Mouse (Mus musculus) gastrocnemius, adult 18-20 months (tissue): ENCODE data around the gene Parp3. TPM values are rescaled to one million over a fixed set of nuclear protein-coding genes. Genes with fewer than 3 reads are reported as not detected.
"Not testable (repeated sequence)": the region's sequence is repeated elsewhere in the genome, so short reads cannot be mapped to it uniquely, and the experiment has no call there.

Source experiments
- DNase-seq: peaks from one replicate; pipeline ENCODE4 v3.0.0; 2021; ENCODE audit warnings: low spot score
- long read RNA-seq, 2 experiments: library from polyadenylated mRNA; stranded (forward); transcript quantifications; one replicate each; pipeline ENCODE4 v2.0.0; 2021
- total RNA-seq, 2 experiments: library from RNA; stranded (reverse); gene quantifications; 2 replicates each; pipeline ENCODE4 v1.2.3; 2021

The Parp3 gene
- 10 to 100 TPM; 68.1 to 69.4 TPM for total RNA-seq
- long read RNA-seq, experiment 1, transcript Parp3-201 (11 exons, 2,962 nt) = minor isoform, 18 of 121 reads
- long read RNA-seq, experiment 1, transcript Parp3-203 (11 exons, 2,495 nt) = major isoform, 28 of 121 reads
- long read RNA-seq, experiment 1, partial matches to known transcripts = 14 of 121 reads
- long read RNA-seq, experiment 1, other reads (novel, unspliced or antisense) = 60 of 121 reads
- long read RNA-seq, experiment 2, transcript Parp3-203 (11 exons, 2,495 nt) = major isoform, 22 of 73 reads
- long read RNA-seq, experiment 2, transcript Parp3-201 (11 exons, 2,962 nt) = minor isoform, 16 of 73 reads
- long read RNA-seq, experiment 2, partial matches to known transcripts = 5 of 73 reads
- long read RNA-seq, experiment 2, other reads (novel, unspliced or antisense) = 29 of 73 reads

GRCm38 (mm10) chr9:106476924-106477484, at the start of gene Parp3:
Gene Parp3, minus strand, starts transcription at chr9:106476949.
- peak; percentile 99 for DNase-seq

- DNase-seq = no peak
These were observed 43.2 kb upstream of the Parp3 start for GRCm38 (mm10) chr9:106519909-106520308.

GRCm38 (mm10) chr9:106519433-106519832, 42.7 kb upstream of the Parp3 start:
- no peak for DNase-seq

- no peak for DNase-seq
These were observed 37.5 kb upstream of the Parp3 start, which contains the start of gene Iqcf5 for GRCm38 (mm10) chr9:106514273-106514672. Gene Iqcf5, plus strand, starts transcription at chr9:106514573.

GRCm38 (mm10) chr9:106513566-106513965, 36.8 kb upstream of the Parp3 start:
- DNase-seq = no peak

GRCm38 (mm10) chr9:106512729-106513450, 36.1 kb upstream of the Parp3 start:
- DNase-seq = no peak

GRCm38 (mm10) chr9:106509356-106509755, 32.6 kb upstream of the Parp3 start:
- no peak for DNase-seq

GRCm38 (mm10) chr9:106504246-106504645, 27.5 kb upstream of the Parp3 start:
- DNase-seq = no peak

GRCm38 (mm10) chr9:106501846-106502245, 25.1 kb upstream of the Parp3 start:
- no peak for DNase-seq

GRCm38 (mm10) chr9:106499667-106500066, 22.9 kb upstream of the Parp3 start, which contains the start of gene Iqcf1:
Gene Iqcf1, plus strand, starts transcription at chr9:106499967.
- no peak for DNase-seq

- DNase-seq = not testable (repeated sequence)
These were observed 10.9 kb upstream of the Parp3 start for GRCm38 (mm10) chr9:106487602-106488001.

GRCm38 (mm10) chr9:106485076-106485475, 8.3 kb upstream of the Parp3 start:
- DNase-seq = no peak

GRCm38 (mm10) chr9:106483606-106484005, 6.9 kb upstream of the Parp3 start:
- no peak for DNase-seq

- DNase-seq = no peak
These were observed 6.4 kb upstream of the Parp3 start for GRCm38 (mm10) chr9:106483136-106483535.

- DNase-seq = no peak
These were observed 5.9 kb upstream of the Parp3 start for GRCm38 (mm10) chr9:106482578-106483115.

- DNase-seq = no peak
These were observed 4.9 kb upstream of the Parp3 start for GRCm38 (mm10) chr9:106481676-106482075.

GRCm38 (mm10) chr9:106481075-106481474, 4.3 kb upstream of the Parp3 start:
- DNase-seq = no peak

- DNase-seq = no peak
These were observed 3.8 kb upstream of the Parp3 start for GRCm38 (mm10) chr9:106480541-106480940.

- DNase-seq = no peak
These were observed 1.4 kb upstream of the Parp3 start for GRCm38 (mm10) chr9:106478101-106478500.

- DNase-seq = no peak
These were observed 900 bp upstream of the Parp3 start for GRCm38 (mm10) chr9:106477649-106478048.

GRCm38 (mm10) chr9:106476002-106476923, 486 bp downstream of the Parp3 start:
- peak; percentile 85 for DNase-seq
